Mouse (Mus musculus) neural tube, embryonic 14.5 days (tissue): ENCODE data around the gene Usp53. TPM values are rescaled to one million over a fixed set of nuclear protein-coding genes. Genes with fewer than 3 reads are reported as not detected.

Experiments
- microRNA-seq: library from miRNA; unstranded; fragments of <30 nt; microRNA quantifications from one replicate; pipeline ENCODE4, GENCODE M21; 2016
- polyA plus RNA-seq: library from polyadenylated mRNA; unstranded; fragments of >200 nt; fragmentation: Nextera tagmentation; extraction: Ambion mirVana; gene quantifications from 2 replicates; pipeline ENCODE4 v1.2.1, GENCODE M21; 2014

Gene Usp53
- polyA plus RNA-seq, 1 experiment from 2014 or later: 15.1 TPM

Small RNAs within 50 kb of the gene (microRNA-seq; reads per million reads assigned to microRNA genes)
- not detected for gene Gm22066

Other genes with a start within 250 kb of the Usp53 start
- not detected in 2 replicates for gene Fabp2, start 89.4 kb downstream of the Usp53 start, polyA plus RNA-seq
- gene Gm10959, start 65.2 kb downstream of the Usp53 start, polyA plus RNA-seq: not detected in 2 replicates
- gene 1810037I17Rik, start 60.3 kb downstream of the Usp53 start, polyA plus RNA-seq: 89.3 and 90.3 TPM in 2 replicates
- gene Myoz2, start 50.5 kb upstream of the Usp53 start, polyA plus RNA-seq: 0.55 TPM in 1 of 2 replicates, not detected in the other